Comparison of ENCODE assay signal across 20 mouse cellular contexts in the genomic region with DNA sequence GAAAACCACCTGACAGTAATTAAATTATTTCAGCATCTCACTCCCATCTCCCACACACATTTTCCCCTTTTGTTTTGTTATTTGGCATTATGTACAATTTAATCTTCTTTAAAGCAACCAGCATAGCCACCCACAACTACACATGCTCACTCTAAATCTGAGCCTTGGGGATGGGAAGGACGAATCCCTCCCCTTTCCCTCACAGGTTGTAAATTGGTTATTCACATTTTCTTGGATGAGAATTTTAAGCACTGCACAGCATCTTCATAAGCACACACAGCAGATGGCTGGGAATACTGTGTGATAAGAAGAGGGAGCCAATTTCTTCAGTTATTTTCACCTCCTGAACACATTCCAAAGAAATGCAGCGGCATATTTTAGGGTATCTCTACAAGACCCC.
A peak's percentile ranks its signal among the peaks of the same experiment; 100 is the strongest.
DNase-seq lines count a peak whose midpoint lies in the region; ATAC-seq and TF ChIP-seq lines count a peak whose summit lies in the region.
"Had no signal": no experiment of that assay in that cellular context is flagged by ENCODE, and none has a peak within 500 bp of the region (broad histone marks: within the 10 kb centered on the region; RNA-seq: fewer than 3 reads in every experiment).

No protein-coding gene starts in this region.

- no peak overlapping the region for H3K4me2 ChIP-seq in forebrain, postnatal 0 days (ENCODE audit: low read depth)
- H3K4me2 ChIP-seq: embryonic facial prominence, embryonic 15.5 days; hindbrain, embryonic 13.5 days; liver, embryonic 13.5 days had no signal

- TF ChIP-seq CTCF in forebrain, postnatal 0 days (IDR thresholded peaks at IDR 0.05; ENCODE audit: low read depth), result no peak

- H3K9ac ChIP-seq in forebrain, postnatal 0 days, result no peak overlapping the region
- H3K9ac ChIP-seq: embryonic facial prominence, embryonic 15.5 days; hindbrain, embryonic 13.5 days; liver, embryonic 13.5 days had no signal

- no peaks in the 10 kb centered on the region for H3K27me3 ChIP-seq in forebrain, postnatal 0 days (ENCODE audit: insufficient read depth, low read length)
- H3K27me3 ChIP-seq: embryonic facial prominence, embryonic 15.5 days; hindbrain, embryonic 13.5 days; liver, embryonic 13.5 days had no signal

- no peaks in the 10 kb centered on the region for H3K9me3 ChIP-seq in forebrain, postnatal 0 days (ENCODE audit: low read length)
- H3K9me3 ChIP-seq: embryonic facial prominence, embryonic 15.5 days; hindbrain, embryonic 13.5 days; limb, embryonic 10.5 days; liver, embryonic 13.5 days; midbrain, embryonic 10.5 days had no signal

- no peaks in the 10 kb centered on the region for H3K36me3 ChIP-seq in forebrain, postnatal 0 days (ENCODE audit: insufficient read depth)
- H3K36me3 ChIP-seq: embryonic facial prominence, embryonic 15.5 days; hindbrain, embryonic 13.5 days; limb, embryonic 10.5 days; liver, embryonic 13.5 days; midbrain, embryonic 10.5 days had no signal

- ATAC-seq in forebrain, postnatal 0 days, result peak; percentile 96
- ATAC-seq: intestine, embryonic 16.5 days had no signal

- H3K4me3 ChIP-seq in forebrain, postnatal 0 days (ENCODE audit: low read depth, low read length), result no peak overlapping the region
- H3K4me3 ChIP-seq: embryonic facial prominence, embryonic 15.5 days; heart, adult 2 months; hindbrain, embryonic 13.5 days; limb, embryonic 10.5 days; liver, embryonic 13.5 days; midbrain, embryonic 10.5 days; myocyte had no signal

- DNase-seq in layer of hippocampus, adult 11-12 months (ENCODE audit: low spot score), result peak; percentile 65
- DNase-seq in layer of hippocampus, postnatal 25 days (ENCODE audit: extremely low spot score in 1 of 2, low spot score in 1 of 2), result no peak
- peak; percentile 79 for DNase-seq in forebrain, postnatal 0 days
- peak; percentile 86 for DNase-seq in layer of hippocampus, adult 9-11 months
- peak; percentile 53 to 81 for DNase-seq in right cerebral cortex, postnatal 10 days (ENCODE audit: low spot score in 2 of 2)
- DNase-seq in MN1 (ENCODE audit: low spot score), result no peak
- no peak for DNase-seq in kidney, postnatal 10 days
- no peak for DNase-seq in thymus, postnatal 0 days (ENCODE audit: low spot score)
- DNase-seq: cerebellum, adult 9-10 months; heart, adult 2 months; liver, embryonic 13.5 days; lung, postnatal 10 days; thymus, adult 2 months had no signal

- H3K27ac ChIP-seq in forebrain, postnatal 0 days (ENCODE audit: low read depth, low read length), result peak overlapping the region; percentile 36; the same call in 1 of the 2 replicates
- H3K27ac ChIP-seq: embryonic facial prominence, embryonic 15.5 days; heart, adult 2 months; hindbrain, embryonic 13.5 days; kidney, postnatal 0 days; limb, embryonic 10.5 days; liver, embryonic 13.5 days; midbrain, embryonic 10.5 days had no signal

- H3K4me1 ChIP-seq in forebrain, postnatal 0 days (ENCODE audit: insufficient read depth), result peaks cover 6% of the 10 kb centered on the region; the same call in 1 of the 2 replicates
- H3K4me1 ChIP-seq: embryonic facial prominence, embryonic 15.5 days; hindbrain, embryonic 13.5 days; liver, embryonic 13.5 days; midbrain, embryonic 10.5 days had no signal

- 43% methylated on average over 2 of the region's 2 CpGs for WGBS in forebrain, postnatal 0 days

Comparison
In these comparisons a context has a peak if more than half of its experiments do, and no peak if none do; other contexts are left out.
1. DNase-seq: peak in layer of hippocampus, adult 11-12 months (single experiment), forebrain, postnatal 0 days (single experiment), layer of hippocampus, adult 9-11 months (single experiment) and right cerebral cortex, postnatal 10 days (2 of 2); none in layer of hippocampus, postnatal 25 days (0 of 2), MN1 (single experiment), kidney, postnatal 10 days (single experiment) and thymus, postnatal 0 days (single experiment).